Mouse (Mus musculus): ENCODE results near the gene 1700015G11Rik. TPM values are rescaled to one million over a fixed set of nuclear protein-coding genes. Genes with fewer than 3 reads are reported as not detected.

The 1700015G11Rik gene
- polyA plus RNA-seq, 1 experiment from 2014 or later: not detected

GRCm38 (mm10) chr7:52005511-52006295, 9.8 kb downstream of the 1700015G11Rik start, which contains the start of gene Svip:
TSS of gene Svip (minus strand) at chr7:52006018.
- under 1% methylated on average over 34 of the region's 47 CpGs for WGBS
- peak within 1 kb of the TSS; percentile 79 for H3K9ac ChIP-seq
- H3K9me3 ChIP-seq: no peaks in the 10 kb centered on the region
- H3K4me1 ChIP-seq: peaks cover 5% of the 10 kb centered on the region; the same call in 1 of the 2 replicates
- H3K27me3 ChIP-seq (replicated peaks): 0 out of 2 replicates have a peak, but pooled peaks cover 4% of the 10 kb centered on the region
- no peaks in the 10 kb centered on the region for H3K36me3 ChIP-seq
- peak within 1 kb of the TSS; percentile 84 for H3K4me2 ChIP-seq
- peak within 1 kb of the TSS; percentile 69 for H3K27ac ChIP-seq (replicated peaks)
- ATAC-seq (ENCODE audit: extremely low read depth, insufficient number of reproducible peaks, low FRiP score, low TSS enrichment): peak; percentile 90
- peak within 1 kb of the TSS; percentile 75 for H3K4me3 ChIP-seq

GRCm38 (mm10) chr7:51991020-51991419, 24.5 kb downstream of the 1700015G11Rik start:
- Histone ChIP-seq H3K4me3 (no peak overlapping the region), H3K4me1 (0 out of 2 replicates have a peak, but pooled peaks cover 3% of the 10 kb centered on the region), H3K9ac (no peak overlapping the region), H3K27me3 (replicated peaks) (no peaks in the 10 kb centered on the region), H3K27ac (replicated peaks) (no peak overlapping the region), H3K4me2 (no peak overlapping the region), H3K36me3 (no peaks in the 10 kb centered on the region), H3K9me3 (no peaks in the 10 kb centered on the region)
- ATAC-seq (ENCODE audit: extremely low read depth, insufficient number of reproducible peaks, low FRiP score, low TSS enrichment): no peak
- WGBS: 26% methylated on average over 3 of the region's 3 CpGs

- no peak for ATAC-seq (ENCODE audit: extremely low read depth, insufficient number of reproducible peaks, low FRiP score, low TSS enrichment)
- no peaks in the 10 kb centered on the region for H3K36me3 ChIP-seq
These were observed 28.6 kb downstream of the 1700015G11Rik start for GRCm38 (mm10) chr7:51986909-51987308.

GRCm38 (mm10) chr7:51985763-51986162, 29.8 kb downstream of the 1700015G11Rik start:
- 71% methylated on average over 6 of the region's 6 CpGs for WGBS
- no peaks in the 10 kb centered on the region for H3K36me3 ChIP-seq
- no peak for ATAC-seq (ENCODE audit: extremely low read depth, insufficient number of reproducible peaks, low FRiP score, low TSS enrichment)

More at GRCm38 (mm10) chr7:51986909-51987308, 28.6 kb downstream of the 1700015G11Rik start:
- H3K27ac ChIP-seq (replicated peaks): no peak overlapping the region
- no peak overlapping the region for H3K4me2 ChIP-seq
- peaks cover 9% of the 10 kb centered on the region; the same call in 1 of the 2 replicates for H3K27me3 ChIP-seq (replicated peaks)
- H3K9ac ChIP-seq: no peak overlapping the region
- WGBS: 55% methylated on average over 6 of the region's 6 CpGs
- no peaks in the 10 kb centered on the region for H3K9me3 ChIP-seq
- peaks cover 19% of the 10 kb centered on the region for H3K4me1 ChIP-seq
- H3K4me3 ChIP-seq: no peak overlapping the region

GRCm38 (mm10) chr7:51982303-51982702, 33.2 kb downstream of the 1700015G11Rik start:
- ATAC-seq (ENCODE audit: extremely low read depth, insufficient number of reproducible peaks, low FRiP score, low TSS enrichment): peak; percentile 42; the same call in 1 of the 2 replicates
- H3K9me3 ChIP-seq: no peaks in the 10 kb centered on the region

More at GRCm38 (mm10) chr7:51985763-51986162, 29.8 kb downstream of the 1700015G11Rik start:
- no peak overlapping the region for H3K9ac ChIP-seq
- H3K9me3 ChIP-seq: no peaks in the 10 kb centered on the region
- peaks cover 21% of the 10 kb centered on the region for H3K4me1 ChIP-seq
- peaks cover 12% of the 10 kb centered on the region; the same call in 1 of the 2 replicates for H3K27me3 ChIP-seq (replicated peaks)
- no peak overlapping the region for H3K27ac ChIP-seq (replicated peaks)
- no peak overlapping the region for H3K4me3 ChIP-seq
- H3K4me2 ChIP-seq: no peak overlapping the region

GRCm38 (mm10) chr7:51979271-51979670, 36.3 kb downstream of the 1700015G11Rik start:
- Histone ChIP-seq H3K4me1 (peaks cover 21% of the 10 kb centered on the region), H3K27ac (replicated peaks) (no peak overlapping the region), H3K27me3 (replicated peaks) (peaks cover 14% of the 10 kb centered on the region), H3K36me3 (no peaks in the 10 kb centered on the region), H3K9me3 (no peaks in the 10 kb centered on the region), H3K4me3 (no peak overlapping the region), H3K4me2 (no peak overlapping the region), H3K9ac (no peak overlapping the region)
- ATAC-seq (ENCODE audit: extremely low read depth, insufficient number of reproducible peaks, low FRiP score, low TSS enrichment): no peak
- 44% methylated on average over 5 of the region's 5 CpGs for WGBS

More at GRCm38 (mm10) chr7:51982303-51982702, 33.2 kb downstream of the 1700015G11Rik start:
- Histone ChIP-seq H3K4me1 (peaks cover 21% of the 10 kb centered on the region), H3K27ac (replicated peaks) (peak overlapping the region; percentile 29), H3K4me3 (no peak overlapping the region), H3K27me3 (replicated peaks) (peaks cover 23% of the 10 kb centered on the region), H3K9ac (no peak overlapping the region), H3K36me3 (no peaks in the 10 kb centered on the region), H3K4me2 (peak overlapping the region; percentile 47)
- 6% methylated on average over 1 of the region's 1 CpGs for WGBS

GRCm38 (mm10) chr7:51975181-51975580, 40.3 kb downstream of the 1700015G11Rik start:
- H3K4me1 ChIP-seq: no peaks in the 10 kb centered on the region
- no peak overlapping the region for H3K4me2 ChIP-seq
- H3K27me3 ChIP-seq (replicated peaks): peaks cover 14% of the 10 kb centered on the region
- H3K27ac ChIP-seq (replicated peaks): no peak overlapping the region
- H3K4me3 ChIP-seq: no peak overlapping the region
- no peak overlapping the region for H3K9ac ChIP-seq
- WGBS: 67% methylated on average over 6 of the region's 6 CpGs
- H3K9me3 ChIP-seq: no peaks in the 10 kb centered on the region
- H3K36me3 ChIP-seq: no peaks in the 10 kb centered on the region
- ATAC-seq (ENCODE audit: extremely low read depth, insufficient number of reproducible peaks, low FRiP score, low TSS enrichment): no peak

GRCm38 (mm10) chr7:51973526-51973925, 42.0 kb downstream of the 1700015G11Rik start:
- no peak overlapping the region for H3K4me2 ChIP-seq
- no peak for ATAC-seq (ENCODE audit: extremely low read depth, insufficient number of reproducible peaks, low FRiP score, low TSS enrichment)
- H3K9me3 ChIP-seq: no peaks in the 10 kb centered on the region
- H3K4me1 ChIP-seq: no peaks in the 10 kb centered on the region
- H3K9ac ChIP-seq: no peak overlapping the region
- H3K36me3 ChIP-seq: no peaks in the 10 kb centered on the region
- H3K27ac ChIP-seq (replicated peaks): no peak overlapping the region
- H3K27me3 ChIP-seq (replicated peaks): peaks cover 8% of the 10 kb centered on the region; the same call in 1 of the 2 replicates
- H3K4me3 ChIP-seq: no peak overlapping the region
- 78% methylated on average over 2 of the region's 2 CpGs for WGBS

- Histone ChIP-seq H3K4me3 (no peak overlapping the region), H3K9me3 (no peaks in the 10 kb centered on the region), H3K4me2 (no peak overlapping the region), H3K36me3 (no peaks in the 10 kb centered on the region), H3K4me1 (no peaks in the 10 kb centered on the region), H3K27me3 (replicated peaks) (peaks cover 8% of the 10 kb centered on the region; the same call in 1 of the 2 replicates), H3K27ac (replicated peaks) (no peak overlapping the region), H3K9ac (no peak overlapping the region)
- WGBS: 71% methylated on average over 5 of the region's 5 CpGs
- no peak for ATAC-seq (ENCODE audit: extremely low read depth, insufficient number of reproducible peaks, low FRiP score, low TSS enrichment)
These were observed 42.4 kb downstream of the 1700015G11Rik start for GRCm38 (mm10) chr7:51973091-51973490.

GRCm38 (mm10) chr7:51972252-51972855, 43.2 kb downstream of the 1700015G11Rik start:
- no peak for ATAC-seq (ENCODE audit: extremely low read depth, insufficient number of reproducible peaks, low FRiP score, low TSS enrichment)
- Histone ChIP-seq H3K4me3 (no peak overlapping the region), H3K9ac (no peak overlapping the region), H3K27me3 (replicated peaks) (peaks cover 8% of the 10 kb centered on the region; the same call in 1 of the 2 replicates), H3K27ac (replicated peaks) (no peak overlapping the region), H3K4me2 (no peak overlapping the region), H3K9me3 (no peaks in the 10 kb centered on the region), H3K36me3 (no peaks in the 10 kb centered on the region), H3K4me1 (no peaks in the 10 kb centered on the region)
- WGBS: 30% methylated on average over 6 of the region's 6 CpGs

- no peaks in the 10 kb centered on the region for H3K36me3 ChIP-seq
- H3K9me3 ChIP-seq: no peaks in the 10 kb centered on the region
- peaks cover 8% of the 10 kb centered on the region; the same call in 1 of the 2 replicates for H3K27me3 ChIP-seq (replicated peaks)
- ATAC-seq (ENCODE audit: extremely low read depth, insufficient number of reproducible peaks, low FRiP score, low TSS enrichment): no peak
- H3K9ac ChIP-seq: no peak overlapping the region
- H3K4me2 ChIP-seq: no peak overlapping the region
- H3K4me3 ChIP-seq: no peak overlapping the region
- H3K27ac ChIP-seq (replicated peaks): no peak overlapping the region
- H3K4me1 ChIP-seq: no peaks in the 10 kb centered on the region
These were observed 46.1 kb downstream of the 1700015G11Rik start for GRCm38 (mm10) chr7:51969379-51969778.
